Mouse (Mus musculus) midbrain, postnatal 0 days (tissue): ENCODE measurements around the gene Gabrb1. TPM values are rescaled to one million over a fixed set of nuclear protein-coding genes. Genes with fewer than 3 reads are reported as not detected.

ENCODE experiments used
- ATAC-seq: fragments of 200-750 bp; cut with Nextera tagmentation; 2 replicates; pipeline ENCODE4 v1.8.0; 2017; ENCODE audit warnings: moderate number of reproducible peaks, mild to moderate bottlenecking, moderate TSS enrichment, moderate library complexity; ENCODE audit not compliant: low FRiP score
- DNase-seq: peaks from one replicate; pipeline ENCODE4 v3.0.0-alpha.2; 2015; ENCODE audit warnings: low spot score
- H3K27ac ChIP-seq: fragments of 300-500 bp; sonication (generic); 2 replicates; pipeline ENCODE4 v1.5.1; 2014; ENCODE audit warnings: low read depth, mild to moderate bottlenecking, low read length, mixed read lengths
- H3K27me3 ChIP-seq: fragments of 300-500 bp; sonication (generic); 2 replicates; pipeline ENCODE4 v1.6.1; 2014; ENCODE audit warnings: low read length, control low read depth, mixed read lengths; ENCODE audit not compliant: insufficient read depth
- H3K36me3 ChIP-seq: fragments of 300-500 bp; sonication (generic); 2 replicates; pipeline ENCODE4 v1.6.1; 2014; ENCODE audit warnings: low read length, control low read depth, mixed read lengths; ENCODE audit not compliant: insufficient read depth
- H3K4me1 ChIP-seq: fragments of 300-500 bp; sonication (generic); 2 replicates; pipeline ENCODE4 v1.6.1; 2014; ENCODE audit warnings: mild to moderate bottlenecking, control low read depth, antibody characterized with exemption, low read length, mixed read lengths; ENCODE audit not compliant: insufficient read depth
- H3K4me2 ChIP-seq: fragments of 300-500 bp; sonication (generic); 2 replicates; pipeline ENCODE4 v1.6.1; 2014; ENCODE audit warnings: low read depth, mild to moderate bottlenecking, low read length, mixed read lengths; ENCODE audit not compliant: poor library complexity, severe bottlenecking
- H3K4me3 ChIP-seq: fragments of 300-500 bp; sonication (generic); 2 replicates; pipeline ENCODE4 v1.5.1; 2014; ENCODE audit warnings: low read depth, mild to moderate bottlenecking, low read length, moderate library complexity
- H3K9ac ChIP-seq: fragments of 300-500 bp; sonication (generic); replicated peaks from 2 replicates; pipeline ENCODE4 v1.6.1; 2014; ENCODE audit warnings: mild to moderate bottlenecking, low read length, moderate library complexity, mixed read lengths; ENCODE audit not compliant: poor library complexity, severe bottlenecking
- H3K9me3 ChIP-seq: fragments of 300-500 bp; sonication (generic); 2 replicates; pipeline ENCODE4 v1.6.1; 2016; ENCODE audit warnings: low read length, control low read depth
- CTCF ChIP-seq: IDR thresholded peaks from 2 replicates; pipeline ENCODE4 v1.5.1; 2016; ENCODE audit warnings: antibody characterized with exemption, mild to moderate bottlenecking
- WGBS: fragments of 180-500 bp; shearing (Covaris S2); extraction: QIAGEN DNeasy Blood & Tissue Kit; methylation state at CpG from one replicate; pipeline ENCODE4 v1.1.7; 2014; 5-methylcytosine and 5-hydroxymethylcytosine counted together
- polyA plus RNA-seq: library from polyadenylated mRNA; unstranded; fragments of >200 nt; fragmentation: Nextera tagmentation; extraction: Ambion mirVana; gene quantifications from 2 replicates; pipeline ENCODE4 v1.2.1, GENCODE M21; 2015
- total RNA-seq: library from RNA; depleted of rRNA; stranded (reverse); fragments of >200 nt; gene quantifications from 2 replicates; pipeline ENCODE4 v1.2.3, GENCODE M21; 2014

Gene Gabrb1
- total and polyA plus RNA-seq, 2 experiments from 2014 or later = 15.3 to 46.6 TPM

DNA sequence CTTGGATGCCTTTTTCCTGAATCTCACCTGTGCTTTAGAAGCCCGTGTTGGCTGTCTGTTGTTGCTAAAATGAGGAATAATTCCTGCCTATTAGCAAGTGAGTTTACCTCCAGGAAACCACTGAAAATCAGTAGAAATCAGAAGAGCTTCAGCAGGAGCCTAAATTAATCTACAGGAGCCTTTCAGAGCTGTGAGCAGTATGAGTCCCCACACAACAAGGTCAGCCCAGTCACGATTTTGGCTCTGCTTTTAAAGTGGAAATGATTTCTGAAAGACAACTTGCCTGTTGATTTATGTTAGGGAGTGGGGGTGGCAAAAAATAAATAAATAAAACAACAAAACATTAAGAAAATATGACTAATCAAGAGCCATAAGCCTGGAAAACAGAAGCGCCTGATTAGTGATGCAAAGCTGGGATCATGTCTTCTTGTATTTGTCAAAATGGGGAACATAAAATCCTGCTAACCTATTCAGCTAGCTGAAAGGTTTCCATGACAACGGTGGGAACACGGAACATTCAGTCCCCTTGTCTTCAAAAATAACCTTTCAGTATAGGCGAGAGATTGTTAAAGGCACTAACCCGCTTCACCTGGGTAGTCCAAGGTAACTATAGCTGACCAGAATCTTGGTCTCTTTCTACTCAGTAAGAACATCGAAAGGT lies 312.4 kb downstream of the Gabrb1 start:
- Histone ChIP-seq H3K4me1 (peaks cover 3% of the 10 kb centered on the region; the same call in 1 of the 2 replicates), H3K9ac (no peak overlapping the region), H3K27ac (peak overlapping the region; percentile 77), H3K4me3 (no peak overlapping the region), H3K9me3 (no peaks in the 10 kb centered on the region), H3K27me3 (no peaks in the 10 kb centered on the region), H3K4me2 (no peak overlapping the region), H3K36me3 (no peaks in the 10 kb centered on the region)
- ATAC-seq = peak; percentile 58; the same call in 1 of the 2 replicates
- peak; percentile 81 for DNase-seq
- TF ChIP-seq CTCF = no peak
- 26% methylated on average over 8 of the region's 8 CpGs for WGBS

DNA sequence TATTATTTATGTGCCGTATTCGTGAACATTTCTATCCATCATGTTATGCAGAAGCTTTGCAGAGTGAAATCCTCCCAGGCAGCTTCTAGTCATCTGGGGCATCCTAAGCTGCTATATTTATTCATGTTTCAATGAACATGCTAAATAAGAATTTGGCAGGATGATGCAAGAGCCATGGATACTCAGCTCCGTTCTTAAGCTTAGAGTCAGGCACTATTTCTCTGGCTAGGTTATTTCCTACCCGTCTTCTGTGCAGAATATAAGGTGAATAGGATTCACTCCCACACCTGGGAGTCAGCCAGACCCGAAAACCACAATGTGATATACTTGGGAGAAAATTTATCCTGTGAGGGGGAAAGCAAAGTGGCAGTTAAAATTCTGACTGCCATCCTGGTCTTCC lies 314.9 kb downstream of the Gabrb1 start:
- H3K27me3 ChIP-seq = no peaks in the 10 kb centered on the region
- 46% methylated on average over 5 of the region's 5 CpGs for WGBS
- no peak overlapping the region for H3K9ac ChIP-seq
- DNase-seq (no peak), ATAC-seq (peak; percentile 39; the same call in 1 of the 2 replicates)
- no peak overlapping the region for H3K4me2 ChIP-seq
- peak overlapping the region; percentile 43; the same call in 1 of the 2 replicates for H3K27ac ChIP-seq
- TF ChIP-seq CTCF = no peak
- H3K4me3 ChIP-seq = no peak overlapping the region
- no peaks in the 10 kb centered on the region for H3K36me3 ChIP-seq
- H3K9me3 ChIP-seq = no peaks in the 10 kb centered on the region
- peaks cover 3% of the 10 kb centered on the region; the same call in 1 of the 2 replicates for H3K4me1 ChIP-seq

DNA sequence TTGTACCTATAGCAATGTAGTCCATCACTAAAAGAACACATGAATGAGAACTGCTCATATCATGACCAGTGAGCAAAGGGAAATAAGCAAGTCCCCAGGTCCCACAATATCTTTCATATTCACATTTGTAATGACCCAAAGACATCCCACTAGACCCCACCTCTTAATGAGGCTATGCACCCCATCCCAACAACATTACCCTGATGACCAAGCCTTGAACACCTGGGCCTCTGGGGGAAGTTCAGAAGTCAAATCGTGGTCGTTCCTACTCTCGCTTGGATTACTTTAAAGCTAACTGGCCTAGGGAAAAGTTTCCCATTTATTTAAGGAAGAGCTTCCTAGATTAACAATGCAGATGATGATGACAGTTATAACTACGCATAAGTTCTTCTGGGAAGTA lies 318.2 kb downstream of the Gabrb1 start:
- ATAC-seq (no peak), DNase-seq (no peak)
- WGBS = 43% methylated on average over 4 of the region's 4 CpGs
- no peak overlapping the region for H3K4me3 ChIP-seq
- no peaks in the 10 kb centered on the region for H3K9me3 ChIP-seq
- no peak for TF ChIP-seq CTCF
- no peak overlapping the region for H3K4me2 ChIP-seq
- H3K9ac ChIP-seq = no peak overlapping the region
- H3K27ac ChIP-seq = peak overlapping the region; percentile 19
- H3K27me3 ChIP-seq = no peaks in the 10 kb centered on the region
- H3K36me3 ChIP-seq = no peaks in the 10 kb centered on the region
- H3K4me1 ChIP-seq = no peaks in the 10 kb centered on the region; the same call in 1 of the 2 replicates

DNA sequence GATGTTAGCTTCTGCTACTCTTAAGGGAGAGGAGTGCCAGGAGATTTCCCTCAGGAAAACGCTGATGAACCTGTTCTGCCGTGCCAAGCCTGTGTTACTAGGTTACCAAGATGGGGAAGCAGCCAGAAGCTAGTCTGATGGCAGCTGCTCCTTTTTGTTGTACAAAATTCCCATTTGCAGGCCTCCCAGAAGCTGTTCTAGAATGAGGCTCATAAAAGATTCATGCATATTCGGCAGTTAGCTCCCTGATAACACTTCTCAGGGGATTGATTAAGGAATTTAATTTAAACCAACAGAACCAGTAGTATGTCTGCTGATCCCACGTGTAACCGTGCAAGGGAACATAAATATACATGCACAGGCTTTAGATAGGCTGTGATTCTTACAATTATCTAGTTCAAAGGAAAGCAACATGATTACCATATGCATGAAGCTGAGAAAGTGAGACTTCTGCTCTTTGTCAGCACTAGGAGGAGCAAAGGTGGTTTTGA lies 318.7 kb downstream of the Gabrb1 start:
- Histone ChIP-seq H3K36me3 (no peaks in the 10 kb centered on the region), H3K9me3 (no peaks in the 10 kb centered on the region), H3K27me3 (no peaks in the 10 kb centered on the region), H3K27ac (peak overlapping the region; percentile 19), H3K4me3 (no peak overlapping the region), H3K4me1 (no peaks in the 10 kb centered on the region; the same call in 1 of the 2 replicates), H3K9ac (no peak overlapping the region), H3K4me2 (no peak overlapping the region)
- peak; percentile 91 for DNase-seq
- WGBS = 11% methylated on average over 5 of the region's 5 CpGs
- peak; percentile 85 for ATAC-seq
- TF ChIP-seq CTCF = peak; percentile 39

DNA sequence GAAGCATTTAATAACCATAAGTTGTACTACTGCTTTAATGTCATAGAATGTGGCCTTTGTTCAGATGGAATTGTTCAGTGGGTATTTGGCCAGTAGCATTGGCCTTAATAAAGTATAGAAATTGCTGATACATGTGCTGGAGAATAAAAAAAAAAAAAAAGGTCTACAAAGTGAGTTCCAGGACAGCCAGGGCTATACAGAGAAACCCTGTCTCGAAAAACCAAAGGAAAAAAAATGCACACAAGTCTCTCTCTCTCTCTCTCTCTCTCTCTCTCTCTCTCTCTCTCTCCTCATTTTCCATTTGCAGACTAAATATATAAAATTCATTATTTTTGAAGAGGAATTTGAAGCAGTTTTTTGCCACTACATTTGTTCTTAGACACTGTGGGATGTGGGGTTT lies 328.6 kb downstream of the Gabrb1 start:
- Histone ChIP-seq H3K4me2 (no peak overlapping the region), H3K4me3 (no peak overlapping the region), H3K9ac (no peak overlapping the region), H3K27me3 (no peaks in the 10 kb centered on the region), H3K36me3 (no peaks in the 10 kb centered on the region), H3K27ac (peak overlapping the region; percentile 26; the same call in 1 of the 2 replicates), H3K4me1 (0 out of 2 replicates have a peak, but pooled peaks cover 4% of the 10 kb centered on the region), H3K9me3 (no peaks in the 10 kb centered on the region)
- no peak for DNase-seq
- TF ChIP-seq CTCF = no peak
- WGBS = 55% methylated on average over 1 of the region's 1 CpGs
- no peak for ATAC-seq

DNA sequence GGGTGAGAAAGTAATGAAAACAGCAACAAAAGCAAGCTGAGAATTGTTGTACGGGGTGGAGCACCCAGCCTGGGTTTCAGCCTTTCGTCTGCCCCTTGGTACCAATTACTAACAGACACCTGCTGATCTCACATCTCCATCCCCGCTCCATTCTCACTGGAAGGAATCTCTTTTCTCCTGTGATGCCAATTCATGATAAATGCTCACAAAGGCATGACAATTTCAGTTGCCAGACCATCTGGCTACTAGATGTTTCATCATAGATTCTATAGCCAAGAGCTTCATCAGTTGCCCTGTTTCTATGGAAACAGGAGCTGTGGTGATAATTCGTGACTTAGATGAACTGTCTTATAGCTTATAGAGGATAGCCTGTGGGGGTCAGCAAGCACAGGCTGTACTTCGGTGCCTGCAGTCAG lies 329.1 kb downstream of the Gabrb1 start:
- ATAC-seq (peak; percentile 70; the same call in 1 of the 2 replicates), DNase-seq (peak; percentile 94)
- WGBS = 35% methylated on average over 5 of the region's 5 CpGs
- H3K4me2 ChIP-seq = no peak overlapping the region
- TF ChIP-seq CTCF = no peak
- H3K27ac ChIP-seq = peak overlapping the region; percentile 26; the same call in 1 of the 2 replicates
- H3K4me3 ChIP-seq = no peak overlapping the region
- no peaks in the 10 kb centered on the region for H3K36me3 ChIP-seq
- H3K9ac ChIP-seq = no peak overlapping the region
- H3K27me3 ChIP-seq = no peaks in the 10 kb centered on the region
- H3K4me1 ChIP-seq = 0 out of 2 replicates have a peak, but pooled peaks cover 4% of the 10 kb centered on the region
- H3K9me3 ChIP-seq = no peaks in the 10 kb centered on the region
